Mouse (Mus musculus): ENCODE data around the gene Fam166b. TPM values are rescaled to one million over a fixed set of nuclear protein-coding genes. Genes with fewer than 3 reads are reported as not detected.

Fam166b gene
- total RNA-seq, 2 experiments from 2014 or later, result 0.59 to 3.1 TPM

DNA sequence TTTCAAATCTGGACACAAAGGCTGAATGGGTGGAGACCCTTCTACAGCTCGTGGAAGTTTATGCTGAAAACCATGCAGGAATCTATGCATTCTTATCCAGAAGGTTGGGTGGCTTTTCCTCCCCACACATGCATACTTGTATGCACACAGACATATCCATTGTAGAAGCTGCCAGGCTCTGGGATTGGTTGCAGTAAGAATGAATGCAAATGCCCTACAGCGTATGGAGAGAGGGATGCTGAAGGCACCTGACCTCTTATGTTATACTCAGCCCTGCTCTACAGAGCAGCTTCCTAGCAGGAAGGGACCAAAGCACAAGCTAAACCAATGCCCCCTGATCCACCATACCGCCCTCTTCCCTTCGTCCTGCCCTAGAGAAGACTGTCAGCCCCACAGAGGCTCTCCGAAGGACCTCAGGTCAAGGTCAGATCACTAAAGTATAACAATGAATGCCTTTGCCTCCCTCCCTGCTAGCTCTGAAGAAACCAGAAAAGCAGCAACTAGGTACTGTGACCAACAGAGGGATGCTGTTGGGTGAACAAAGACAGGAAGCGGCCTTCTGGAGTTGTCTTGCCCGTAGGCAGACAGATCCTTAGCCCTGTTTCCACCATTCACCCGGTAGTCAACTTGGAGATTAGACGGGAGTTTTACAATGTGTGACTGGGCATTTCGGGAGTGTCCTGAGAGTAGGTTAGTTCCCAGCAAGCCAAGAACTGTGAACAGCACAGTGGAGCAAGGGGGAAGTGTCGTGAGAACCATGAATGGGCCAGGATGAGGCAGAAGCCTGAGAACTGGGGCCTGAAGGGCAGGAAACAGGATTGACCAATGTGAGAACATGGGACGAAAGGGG, 21.6 kb downstream of the Fam166b start:
- DNase-seq (ENCODE audit: extremely low spot score in 1 of 2, low spot score in 1 of 2), result no peak

DNA sequence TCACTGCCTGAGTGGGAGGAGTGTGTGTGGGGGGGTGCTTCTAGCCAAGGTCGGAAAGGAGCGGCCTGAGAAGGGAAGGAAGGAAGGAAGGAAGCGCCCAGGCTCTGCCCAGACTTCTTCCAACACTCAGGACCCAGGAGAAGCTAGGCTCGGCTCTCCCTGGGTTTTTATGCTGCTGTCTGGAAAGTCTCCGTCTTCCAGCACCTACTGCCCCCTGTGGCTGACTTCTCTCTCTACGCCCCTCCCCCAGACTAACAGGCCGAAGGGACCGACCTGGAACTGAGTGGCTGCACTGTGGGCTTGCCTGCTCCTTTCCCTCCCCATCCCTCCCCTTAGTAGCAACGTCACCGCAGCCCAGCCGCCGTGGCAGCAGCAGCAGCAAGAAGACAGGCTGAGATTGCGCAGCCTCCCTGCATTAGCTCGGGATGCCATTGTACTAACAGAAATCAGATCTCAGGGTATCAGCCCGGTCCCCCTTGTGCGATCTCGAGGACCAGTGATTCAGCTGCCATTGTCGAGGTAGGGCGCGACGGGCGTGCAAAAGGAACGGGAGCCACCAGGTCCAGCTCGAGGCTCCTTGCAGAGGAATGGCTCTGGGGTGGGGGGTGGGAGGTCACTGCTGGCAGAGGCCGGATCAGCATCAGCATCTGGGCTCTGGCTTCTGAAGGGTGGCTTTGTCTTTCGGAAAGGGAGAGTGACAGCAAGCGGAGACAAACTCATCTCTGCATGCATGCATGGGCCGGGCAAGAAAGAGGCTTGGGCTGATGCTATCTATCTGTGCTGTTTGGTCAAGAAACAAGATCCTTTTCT, 22.6 kb downstream of the Fam166b start:
- DNase-seq (ENCODE audit: extremely low spot score in 1 of 2, low spot score in 1 of 2), result peak; percentile 49 to 66

DNA sequence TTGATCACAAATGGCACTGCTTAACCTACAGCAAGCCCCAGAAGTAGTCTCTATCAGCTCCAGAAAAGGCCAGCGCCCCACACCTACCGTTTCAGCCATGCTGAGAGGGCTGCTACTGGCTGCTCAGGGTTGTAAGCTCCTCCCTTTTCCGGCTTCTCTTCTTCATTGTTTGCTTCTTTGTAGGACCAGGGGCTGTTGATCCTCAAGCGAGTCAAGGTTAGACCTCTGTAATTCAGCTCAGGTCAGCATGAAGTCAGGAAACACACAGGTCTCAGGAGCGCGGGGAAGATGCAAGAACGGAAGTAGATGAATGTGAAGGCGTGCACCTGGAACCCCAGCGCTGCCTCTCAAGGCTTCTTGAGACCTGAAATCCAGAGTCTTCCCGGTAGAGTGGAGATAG, 24.2 kb downstream of the Fam166b start:
- no peak for DNase-seq (ENCODE audit: extremely low spot score in 1 of 2, low spot score in 1 of 2)

DNA sequence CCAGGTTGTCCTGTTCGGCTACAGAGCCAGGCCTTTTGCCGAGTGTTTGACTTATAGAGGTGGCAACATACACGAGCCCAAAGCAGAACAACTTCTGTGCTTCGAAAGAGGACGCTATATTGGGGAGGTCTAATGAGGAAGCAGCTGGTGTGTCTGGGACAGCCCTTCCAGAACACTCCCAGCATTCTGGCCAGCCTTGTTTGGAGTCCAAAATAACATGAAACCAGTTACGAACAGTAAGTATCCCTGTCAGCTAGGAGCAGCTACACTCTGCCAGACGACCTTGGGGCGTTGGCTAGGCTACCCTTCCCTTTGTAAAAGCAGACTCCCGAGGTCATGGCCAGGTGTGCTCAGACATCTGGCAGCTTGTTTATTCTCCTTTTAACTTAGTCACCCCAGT, 26.7 kb downstream of the Fam166b start:
- DNase-seq (ENCODE audit: extremely low spot score in 1 of 2, low spot score in 1 of 2), result no peak

DNA sequence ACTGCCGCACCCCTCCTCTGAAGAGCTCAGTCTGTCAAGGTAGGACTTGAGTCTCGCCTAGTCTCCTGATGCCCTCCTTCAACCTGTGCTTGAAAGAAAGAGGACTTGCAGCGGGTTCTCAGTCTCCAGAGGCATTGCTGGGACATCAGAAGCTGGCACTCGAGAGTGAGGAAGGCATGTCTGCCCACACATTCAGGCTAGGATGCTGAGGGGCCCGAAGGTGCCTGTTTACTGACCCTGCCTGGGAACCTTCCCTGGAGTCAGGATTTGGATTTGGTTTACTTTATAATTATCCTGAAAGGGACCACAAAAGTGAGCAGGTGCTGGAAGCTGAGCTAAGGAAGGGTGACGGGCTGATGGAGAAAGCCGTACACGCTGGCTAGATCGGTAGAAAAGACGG, 27.4 kb downstream of the Fam166b start:
- DNase-seq (ENCODE audit: extremely low spot score in 1 of 2, low spot score in 1 of 2), result no peak

DNA sequence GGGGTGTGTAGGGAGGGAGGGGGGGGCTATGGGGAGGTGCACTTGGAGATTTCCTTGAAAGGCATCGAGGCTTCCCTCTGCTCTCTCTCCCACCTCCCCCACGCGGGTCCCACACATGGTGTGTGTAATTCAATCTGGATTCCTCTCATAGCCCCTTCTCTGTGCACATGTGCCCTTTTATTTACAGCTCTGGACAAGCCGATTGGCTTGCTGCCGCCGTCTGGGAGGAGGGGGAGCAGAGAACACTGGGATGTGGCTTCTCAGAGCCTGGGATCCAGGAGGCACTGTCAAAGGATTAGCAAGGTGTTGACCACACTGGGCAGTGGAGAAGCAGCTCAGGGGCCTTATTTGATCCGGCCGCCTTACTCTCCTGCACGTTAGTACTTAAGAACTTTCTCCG, 28.0 kb downstream of the Fam166b start:
- DNase-seq (ENCODE audit: extremely low spot score in 1 of 2, low spot score in 1 of 2), result no peak

DNA sequence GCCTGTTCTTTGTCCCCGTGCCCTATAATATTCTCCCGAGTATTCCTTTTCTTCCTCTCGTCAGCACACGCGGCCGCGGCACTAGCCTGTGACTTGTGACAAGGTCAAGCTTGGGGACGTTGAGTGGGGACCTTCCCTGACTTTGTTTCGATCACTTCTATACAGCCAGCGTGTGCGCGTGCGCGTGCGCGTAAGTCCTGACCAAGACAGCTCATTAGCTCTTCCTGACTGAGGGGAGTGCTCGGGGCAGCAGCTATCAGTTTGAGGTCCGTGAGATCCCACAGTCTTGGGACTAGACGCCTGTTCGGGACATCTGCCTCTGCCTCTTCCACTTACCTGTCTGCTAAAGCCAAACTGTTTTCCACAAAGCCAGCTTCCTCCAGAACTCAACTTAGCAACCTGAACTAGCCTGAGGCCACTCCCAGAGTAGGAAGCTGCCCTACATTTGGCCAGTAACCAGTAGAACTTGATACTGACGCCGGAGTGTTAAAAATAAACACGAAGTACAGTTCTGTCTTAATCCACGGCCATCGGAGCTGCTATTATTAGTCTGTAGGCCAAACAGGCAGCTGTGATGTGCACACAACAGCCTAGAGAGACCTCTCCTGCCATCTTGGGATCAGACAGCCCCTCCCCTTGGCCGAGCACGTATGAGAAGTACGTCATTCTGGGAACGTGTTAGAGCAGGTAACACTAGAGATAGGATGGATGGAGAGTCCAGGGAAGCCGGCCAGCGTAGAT, 29.4 kb downstream of the Fam166b start:
- DNase-seq (ENCODE audit: extremely low spot score in 1 of 2, low spot score in 1 of 2), result no peak

DNA sequence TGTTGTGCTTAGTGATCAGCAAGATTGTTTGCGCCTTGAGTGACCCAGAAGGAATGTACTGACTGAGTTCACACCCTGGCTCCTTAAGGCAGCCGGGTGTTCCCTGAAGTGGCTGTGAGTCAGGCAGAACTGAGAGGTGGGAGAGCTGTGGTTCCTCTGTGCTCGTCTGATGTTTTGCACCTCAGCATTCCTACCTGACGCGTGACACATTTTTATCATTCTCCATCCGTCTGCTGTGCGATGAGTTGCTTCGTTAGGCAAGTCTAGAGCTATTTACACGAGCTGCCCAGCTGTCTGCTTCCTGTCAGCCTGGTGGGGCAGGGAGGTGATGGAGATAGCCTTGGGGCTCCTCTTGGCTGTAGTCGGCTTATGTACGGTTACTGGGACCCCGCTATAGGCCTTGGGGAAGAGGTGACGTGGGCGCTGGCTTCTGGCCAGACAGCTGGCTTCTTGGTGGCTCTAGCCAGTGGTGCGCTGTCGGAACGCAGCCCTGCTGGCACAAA, 30.1 kb downstream of the Fam166b start:
- no peak for DNase-seq (ENCODE audit: extremely low spot score in 1 of 2, low spot score in 1 of 2)

DNA sequence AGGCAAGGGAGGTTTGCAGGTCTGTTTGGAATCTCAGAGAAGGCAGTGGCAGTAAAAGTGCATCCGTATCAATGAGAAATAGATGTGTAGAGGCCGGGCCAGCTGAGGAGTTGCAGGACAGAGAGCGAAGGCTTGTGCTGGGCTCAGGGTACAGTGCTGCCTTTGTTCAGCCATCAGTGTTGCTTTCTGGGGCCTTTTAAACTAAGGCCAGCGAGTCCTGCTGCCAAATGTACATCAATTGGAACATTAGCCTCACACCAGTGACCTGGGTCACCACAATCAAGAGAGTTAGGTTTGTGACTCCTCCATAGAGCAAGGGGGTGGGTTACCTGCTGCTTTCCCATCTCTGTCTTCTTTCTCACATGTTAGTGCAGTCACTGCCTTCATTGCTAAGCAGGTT, 30.9 kb downstream of the Fam166b start:
- DNase-seq (ENCODE audit: extremely low spot score in 1 of 2, low spot score in 1 of 2), result no peak

DNA sequence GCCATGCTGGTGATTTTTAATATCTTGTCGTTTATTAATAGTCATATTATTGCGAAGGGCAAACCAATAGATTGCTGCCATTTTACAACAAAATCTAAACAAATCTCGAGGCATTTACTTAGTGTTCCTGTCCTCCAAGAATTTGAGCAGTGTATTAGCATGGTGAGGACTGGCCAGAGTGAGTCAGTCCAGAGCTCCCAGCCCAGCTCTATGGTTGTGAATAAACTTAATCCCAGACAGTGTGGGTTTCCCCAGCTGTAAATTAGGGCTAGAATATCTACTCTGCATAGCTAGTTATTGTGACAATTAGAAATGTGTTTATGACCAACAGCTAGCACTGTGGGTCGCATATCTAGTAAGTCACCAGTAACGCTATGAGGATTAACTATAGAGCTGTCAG, 32.6 kb downstream of the Fam166b start:
- DNase-seq (ENCODE audit: extremely low spot score in 1 of 2, low spot score in 1 of 2), result no peak

DNA sequence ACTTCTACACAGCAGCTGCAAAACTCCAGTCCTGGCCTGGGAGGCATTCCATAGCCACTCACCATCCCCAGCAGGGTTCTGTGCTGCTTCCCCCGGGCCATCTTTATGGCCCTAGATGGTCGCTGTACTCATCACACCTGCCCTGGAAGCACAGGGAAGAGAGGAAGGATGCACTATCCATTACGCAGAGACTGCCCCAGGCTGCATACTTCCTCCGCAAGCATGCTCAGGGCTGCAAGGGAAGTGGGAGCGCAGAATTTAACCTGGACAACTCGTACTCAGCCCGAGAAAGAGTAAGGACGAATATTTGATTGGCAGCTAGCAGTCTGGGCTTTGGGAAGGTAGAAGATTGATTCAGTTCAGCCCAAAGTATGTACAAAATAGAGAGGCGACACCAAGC, 33.1 kb downstream of the Fam166b start:
- no peak for DNase-seq (ENCODE audit: extremely low spot score in 1 of 2, low spot score in 1 of 2)

DNA sequence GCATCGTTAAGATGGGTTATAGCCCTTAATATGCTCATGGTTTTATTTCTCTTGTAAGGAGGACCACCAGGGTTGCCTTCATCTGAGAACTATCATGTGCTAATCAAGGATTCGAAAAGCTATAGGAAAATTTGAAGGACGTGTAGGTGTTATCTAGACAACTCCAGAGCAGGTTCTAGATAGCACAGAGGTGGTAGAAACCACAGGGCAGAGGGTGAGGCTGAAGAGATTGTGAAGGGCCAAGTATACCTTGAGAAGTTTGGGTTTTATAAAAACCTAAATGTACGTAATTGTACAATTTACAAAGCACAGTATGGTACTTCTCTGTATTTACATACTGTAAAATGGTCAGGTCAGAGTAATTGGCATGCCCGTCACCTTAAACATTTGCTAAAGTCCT, 33.8 kb downstream of the Fam166b start:
- DNase-seq (ENCODE audit: extremely low spot score in 1 of 2, low spot score in 1 of 2), result no peak

DNA sequence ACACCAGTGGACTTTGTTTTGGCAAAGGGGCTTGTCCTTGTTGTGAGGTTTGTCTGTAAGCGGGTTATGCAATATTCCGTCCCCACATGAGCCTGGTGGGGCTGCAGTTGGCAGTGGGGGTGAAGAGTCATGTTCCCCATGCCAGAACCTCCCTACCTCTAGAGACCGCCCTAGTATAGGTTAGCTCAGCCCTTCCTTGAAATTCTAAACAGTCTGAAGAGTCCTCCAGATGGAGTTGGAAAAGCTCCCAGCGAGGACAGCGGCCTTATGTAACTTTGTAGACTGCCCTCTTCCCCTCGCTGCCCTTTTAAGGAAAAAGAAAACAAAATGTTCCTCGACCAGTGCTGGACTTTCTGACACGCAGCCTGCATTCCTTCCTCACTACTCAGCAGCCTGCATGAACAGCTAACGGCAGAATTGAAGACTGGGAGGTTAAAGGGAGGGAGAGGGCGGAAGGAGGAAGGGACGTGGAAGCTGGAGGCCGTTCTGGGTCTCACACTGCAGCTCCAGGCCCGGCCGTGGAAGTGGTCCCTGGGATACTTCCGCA, 34.5 kb downstream of the Fam166b start:
- no peak for DNase-seq (ENCODE audit: extremely low spot score in 1 of 2, low spot score in 1 of 2)

DNA sequence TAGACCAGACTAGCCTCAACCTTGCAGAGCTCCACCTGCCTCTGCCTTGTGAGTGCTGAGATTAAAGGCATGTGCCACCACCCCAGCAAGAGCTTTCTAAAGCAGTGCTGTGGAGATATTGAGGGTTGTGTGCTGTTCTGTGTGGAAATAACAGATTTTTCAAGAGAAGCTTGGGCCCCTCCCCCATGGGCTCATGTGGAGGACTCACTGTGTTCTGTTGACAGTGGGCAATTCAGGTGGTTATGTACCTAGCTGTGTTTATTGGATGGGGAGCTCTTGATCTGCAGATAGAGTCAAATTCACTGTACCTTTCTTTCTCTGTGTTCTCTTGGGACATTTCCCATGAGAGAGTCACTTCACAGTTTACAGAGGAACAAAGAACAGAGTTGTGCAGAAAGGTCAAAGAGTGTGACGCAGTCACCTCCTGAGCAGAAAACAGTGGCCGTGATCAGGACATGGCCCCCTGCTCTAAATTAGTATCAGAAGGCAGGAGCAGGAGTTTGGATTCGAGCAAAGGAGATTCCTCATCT, 37.3 kb downstream of the Fam166b start:
- no peak for DNase-seq (ENCODE audit: extremely low spot score in 1 of 2, low spot score in 1 of 2)

DNA sequence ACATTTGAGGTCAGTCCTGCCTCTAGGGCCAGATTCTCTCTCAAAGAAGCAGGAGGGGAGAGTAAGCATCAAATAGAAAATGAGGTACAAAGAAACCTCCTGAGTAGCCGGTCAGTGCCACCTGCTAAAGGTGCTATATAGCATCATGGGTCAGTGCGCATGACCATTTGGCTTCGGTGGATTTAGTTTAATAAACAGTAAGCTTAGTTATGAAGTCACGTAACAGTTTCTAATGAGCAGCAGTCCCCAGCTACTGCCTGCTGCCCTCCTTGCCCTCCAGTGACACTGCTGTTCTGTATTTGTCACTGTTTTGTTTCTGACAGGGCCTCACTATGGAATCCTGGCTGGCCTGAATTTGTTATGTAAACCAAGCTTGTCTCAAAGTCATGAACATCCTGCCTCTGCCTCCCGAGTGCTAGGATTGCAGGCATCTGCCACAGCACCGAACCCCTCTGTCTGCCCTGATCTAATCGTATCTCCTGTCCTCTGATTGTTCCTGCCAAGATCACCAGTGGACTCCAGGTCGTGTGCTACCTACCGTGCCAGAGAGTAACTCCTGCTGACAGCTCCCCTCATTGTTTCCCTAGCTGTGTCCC, 39.0 kb downstream of the Fam166b start:
- DNase-seq (ENCODE audit: extremely low spot score in 1 of 2, low spot score in 1 of 2), result no peak

DNA sequence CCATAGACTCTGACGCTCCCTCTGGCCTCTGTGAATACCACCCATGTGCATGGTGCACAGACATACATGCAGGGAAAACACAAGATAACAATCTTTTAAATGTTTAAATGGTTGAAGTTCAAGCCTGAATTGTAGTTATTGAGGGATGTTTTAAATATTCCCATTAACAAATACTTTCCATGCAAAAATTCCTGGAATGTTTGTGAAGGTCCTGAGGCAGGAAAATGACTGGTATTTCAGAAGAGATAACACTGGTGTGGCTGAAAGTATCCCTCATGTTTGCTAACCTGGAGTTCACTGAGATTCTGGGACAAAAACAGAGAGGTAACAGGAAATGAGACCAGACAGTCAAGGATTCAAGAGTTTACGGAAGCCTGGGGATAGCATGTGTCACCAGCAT, 39.5 kb downstream of the Fam166b start:
- no peak for DNase-seq (ENCODE audit: extremely low spot score in 1 of 2, low spot score in 1 of 2)

DNA sequence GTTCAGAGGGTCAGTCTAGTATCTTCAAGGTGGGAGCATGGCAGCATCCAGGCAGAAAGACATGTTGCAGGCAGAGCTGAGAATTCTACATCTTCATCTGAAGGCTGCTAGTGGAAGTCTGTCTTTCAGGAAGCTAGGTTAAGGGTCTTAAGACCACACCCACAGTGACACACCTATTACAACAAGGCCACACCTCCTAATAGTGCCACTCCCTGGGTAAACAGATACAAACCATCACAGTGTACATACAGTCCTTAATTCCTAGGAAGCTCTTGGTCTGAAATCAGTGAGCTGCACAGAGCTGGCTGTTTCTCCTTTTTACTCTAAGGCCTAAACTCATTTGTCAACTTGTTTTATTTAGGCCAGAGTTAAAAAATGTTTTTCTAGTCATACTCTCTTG, 42.0 kb downstream of the Fam166b start:
- DNase-seq (ENCODE audit: extremely low spot score in 1 of 2, low spot score in 1 of 2), result no peak

DNA sequence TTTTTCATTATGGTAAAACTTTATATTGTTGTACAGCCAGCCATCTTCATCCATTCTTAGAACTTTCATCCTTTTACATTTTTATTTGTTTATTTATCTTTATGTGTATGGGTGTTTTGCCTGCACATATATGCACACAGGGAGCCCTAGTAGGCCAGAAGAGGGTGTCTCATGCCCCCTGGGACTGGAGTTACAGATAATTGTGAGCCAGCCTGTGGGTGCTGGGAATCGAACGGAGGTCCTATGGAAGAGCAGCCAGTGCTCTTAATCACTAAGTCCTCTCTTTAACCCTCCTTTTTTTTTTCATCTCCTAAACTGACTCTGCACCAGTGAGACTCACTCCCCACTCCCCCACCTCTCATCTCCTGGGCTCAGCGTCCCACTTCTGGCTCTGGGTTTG, 44.4 kb downstream of the Fam166b start:
- no peak for DNase-seq (ENCODE audit: extremely low spot score in 1 of 2, low spot score in 1 of 2)

DNA sequence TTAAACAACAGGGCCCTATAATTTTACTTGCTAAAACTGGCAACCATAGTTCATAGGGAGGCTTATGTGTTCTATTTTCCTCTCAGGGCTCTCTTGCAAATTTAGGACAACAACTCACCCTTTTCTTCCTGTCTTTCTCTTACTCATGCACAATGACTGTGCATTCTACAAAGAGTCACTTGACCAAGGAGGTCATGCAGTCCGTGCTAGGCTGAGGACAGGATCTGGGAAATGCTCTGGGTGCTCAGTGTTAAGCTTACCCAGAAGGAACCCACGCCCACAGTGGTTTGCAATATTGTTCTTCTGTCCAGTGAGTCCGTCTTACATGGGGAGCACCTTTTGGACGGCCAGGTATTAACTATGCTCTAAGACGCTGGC, 44.9 kb downstream of the Fam166b start:
- no peak for DNase-seq (ENCODE audit: extremely low spot score in 1 of 2, low spot score in 1 of 2)

All from layer of hippocampus, postnatal 25 days (tissue).